Mouse (Mus musculus) CH12.LX (cell line): ENCODE measurements around the gene Klk6. TPM values are rescaled to one million over a fixed set of nuclear protein-coding genes. Genes with fewer than 3 reads are reported as not detected.

Source experiments
- DNase-seq: peaks from one replicate; pipeline ENCODE4 v3.0.0-alpha.2; 2013; ENCODE audit errors: extremely low read depth
- H3K27ac ChIP-seq: 2 replicates; pipeline ENCODE4 v1.5.1; 2012; ENCODE audit warnings: low read depth, mild to moderate bottlenecking, control low read depth, moderate library complexity; ENCODE audit not compliant: insufficient read depth
- H3K27me3 ChIP-seq: replicated peaks from 2 replicates; pipeline ENCODE3; 2012; ENCODE audit warnings: inconsistent platforms
- H3K36me3 ChIP-seq, 2 experiments: replicated peaks in 1 of 2; 2 replicates each; pipeline versions ENCODE3 to v1.6.1; 2012; ENCODE audit warnings: inconsistent platforms in 1 of 2, low read length in 1 of 2, mild to moderate bottlenecking in 1 of 2, mixed read lengths in 1 of 2, moderate library complexity in 1 of 2; ENCODE audit not compliant: control insufficient read depth in 1 of 2, insufficient read depth in 1 of 2
- H3K4me1 ChIP-seq, 2 experiments: 2 replicates each; pipeline ENCODE4 v1.6.1; 2012; ENCODE audit warnings: inconsistent platforms in 1 of 2, moderate library complexity in 1 of 2; ENCODE audit not compliant: insufficient read depth in 2 of 2, control insufficient read depth in 1 of 2
- H3K4me2 ChIP-seq: 2 replicates; pipeline ENCODE4 v1.6.1; 2012; ENCODE audit warnings: low read depth, mild to moderate bottlenecking, control low read depth; ENCODE audit not compliant: poor library complexity, insufficient read depth, severe bottlenecking
- H3K4me3 ChIP-seq, 3 experiments: fragments of 150-350 bp in 1 of 3; sonication (generic) in 1 of 3; replicated peaks in 1 of 3; 2 replicates each; pipeline versions ENCODE3 to v1.5.1; 2011 to 2012; ENCODE audit warnings: low read depth in 2 of 3, low read length in 2 of 3, mild to moderate bottlenecking in 2 of 3, moderate library complexity in 2 of 3, control low read depth in 1 of 3, improper control_type of control experiment in 1 of 3, inconsistent platforms in 1 of 3, mixed read lengths in 1 of 3; ENCODE audit not compliant: poor library complexity in 1 of 3
- H3K79me2 ChIP-seq: replicated peaks from 2 replicates; pipeline ENCODE4 v1.6.1; 2012; ENCODE audit warnings: mild to moderate bottlenecking, moderate library complexity; ENCODE audit not compliant: control insufficient read depth, poor library complexity, insufficient read depth, severe bottlenecking; ENCODE audit errors: extremely low read depth
- H3K9ac ChIP-seq: 2 replicates; pipeline ENCODE4 v1.6.1; 2012; ENCODE audit warnings: low read depth, mild to moderate bottlenecking, control low read depth, moderate library complexity; ENCODE audit not compliant: insufficient read depth
- H3K9me3 ChIP-seq: replicated peaks from 2 replicates; pipeline ENCODE3; 2012; ENCODE audit warnings: low read length, inconsistent platforms, mixed read lengths
- CHD1 ChIP-seq: IDR thresholded peaks from 2 replicates; pipeline ENCODE4 v1.6.1; 2012; ENCODE audit warnings: low read depth, low read length, improper control_type of control experiment, inconsistent platforms
- CHD2 ChIP-seq: IDR thresholded peaks from 2 replicates; pipeline ENCODE4 v1.6.1; 2011; ENCODE audit warnings: low read length, improper control_type of control experiment
- E2F4 ChIP-seq: IDR thresholded peaks from 2 replicates; pipeline ENCODE4 v1.6.1; 2011; ENCODE audit warnings: low read depth, low read length, improper control_type of control experiment; ENCODE audit not compliant: insufficient replicate concordance
- ELF1 ChIP-seq: IDR thresholded peaks from 2 replicates; pipeline ENCODE4 v1.6.1; 2014; ENCODE audit warnings: low read depth, mild to moderate bottlenecking, inconsistent platforms, low read length, improper control_type of control experiment
- ETS1 ChIP-seq: conservative IDR thresholded peaks from 2 replicates; pipeline ENCODE4 v1.6.1; 2012; ENCODE audit warnings: low read depth, mild to moderate bottlenecking, inconsistent platforms, low read length, improper control_type of control experiment, moderate library complexity
- GABPA ChIP-seq: IDR thresholded peaks from 2 replicates; pipeline ENCODE4 v1.6.1; 2012; ENCODE audit warnings: low read depth, low read length, improper control_type of control experiment, inconsistent platforms; ENCODE audit not compliant: insufficient replicate concordance
- HCFC1 ChIP-seq: IDR thresholded peaks from 2 replicates; pipeline ENCODE4 v1.6.1; 2012; ENCODE audit warnings: low read depth, mild to moderate bottlenecking, inconsistent platforms, low read length, improper control_type of control experiment
- IRF4 ChIP-seq: IDR thresholded peaks from 2 replicates; pipeline ENCODE4 v1.6.1; 2014; ENCODE audit warnings: low read depth, mild to moderate bottlenecking, inconsistent platforms, low read length, improper control_type of control experiment
- KAT2A ChIP-seq: IDR thresholded peaks from 2 replicates; pipeline ENCODE4 v1.6.1; 2012; ENCODE audit warnings: low read length, improper control_type of control experiment, inconsistent platforms; ENCODE audit not compliant: insufficient replicate concordance
- MAZ ChIP-seq: IDR thresholded peaks from 2 replicates; pipeline ENCODE4 v1.6.1; 2012; ENCODE audit warnings: low read depth, mild to moderate bottlenecking, inconsistent platforms, low read length, improper control_type of control experiment, moderate library complexity
- MEF2A ChIP-seq: IDR thresholded peaks from 2 replicates; pipeline ENCODE4 v1.6.1; 2014; ENCODE audit warnings: low read depth, mild to moderate bottlenecking, inconsistent platforms, low read length, improper control_type of control experiment, borderline replicate concordance
- NELFE ChIP-seq: IDR thresholded peaks from 2 replicates; pipeline ENCODE4 v1.6.1; 2011; ENCODE audit warnings: low read depth, low read length, improper control_type of control experiment
- NRF1 ChIP-seq: IDR thresholded peaks from 2 replicates; pipeline ENCODE4 v1.6.1; 2014; ENCODE audit warnings: low read depth, mild to moderate bottlenecking, inconsistent platforms, low read length, improper control_type of control experiment, moderate library complexity
- PAX5 ChIP-seq: IDR thresholded peaks from 2 replicates; pipeline ENCODE4 v1.6.1; 2012; ENCODE audit warnings: low read length, inconsistent platforms, mixed read lengths
- POLR2A ChIP-seq: IDR thresholded peaks from 2 replicates; pipeline ENCODE4 v1.6.1; 2011; ENCODE audit warnings: low read depth, mild to moderate bottlenecking, improper control_type of control experiment, low read length
- POLR2AphosphoS2 ChIP-seq: IDR thresholded peaks from 2 replicates; pipeline ENCODE4 v1.6.1; 2011; ENCODE audit warnings: low read depth, low read length, improper control_type of control experiment
- SMC3 ChIP-seq: IDR thresholded peaks from 2 replicates; pipeline ENCODE4 v1.6.1; 2011; ENCODE audit warnings: low read depth, low read length, improper control_type of control experiment
- TCF12 ChIP-seq: IDR thresholded peaks from 2 replicates; pipeline ENCODE4 v1.6.1; 2014; ENCODE audit warnings: low read depth, mild to moderate bottlenecking, inconsistent platforms, low read length, improper control_type of control experiment
- UBTF ChIP-seq: IDR thresholded peaks from 2 replicates; pipeline ENCODE4 v1.6.1; 2012; ENCODE audit warnings: low read depth, mild to moderate bottlenecking, inconsistent platforms, low read length, improper control_type of control experiment, moderate library complexity
- USF1 ChIP-seq: IDR thresholded peaks from 2 replicates; pipeline ENCODE4 v1.6.1; 2014; ENCODE audit warnings: low read depth, mild to moderate bottlenecking, inconsistent platforms, low read length, improper control_type of control experiment
- USF2 ChIP-seq: conservative IDR thresholded peaks from 2 replicates; pipeline ENCODE4 v1.6.1; 2011; ENCODE audit warnings: low read depth, low read length, improper control_type of control experiment
- ZC3H11A ChIP-seq: IDR thresholded peaks from 2 replicates; pipeline ENCODE4 v1.6.1; 2012; ENCODE audit warnings: low read depth, mild to moderate bottlenecking, inconsistent platforms, low read length, improper control_type of control experiment
- ZMIZ1 ChIP-seq: IDR thresholded peaks from 2 replicates; pipeline ENCODE4 v1.6.1; 2012; ENCODE audit warnings: low read depth, mild to moderate bottlenecking, inconsistent platforms, low read length, improper control_type of control experiment
- dilution Hi-C: fragments of 300-500 bp; cut with MboI; formaldehyde crosslinking; loops from 2 replicates; pipeline ENCODE4 v1.14.3; 2020; ENCODE audit warnings: low sequenced_read_pairs; ENCODE audit not compliant: extremely low pct_unique_long_range_greater_than_20kb, extremely low pct_ligation_motif_present
- in situ Hi-C: fragments of 300-500 bp; cut with MboI; formaldehyde crosslinking; loops from 3 replicates; pipeline ENCODE4 v1.14.3; 2019; ENCODE audit warnings: low sequenced_read_pairs, low pct_ligation_motif_present, low pct_unique_long_range_greater_than_20kb, mixed read lengths
- polyA plus RNA-seq: library from polyadenylated mRNA; unstranded; fragments of >175 nt; gene quantifications from 2 replicates; pipeline ENCODE4 v1.2.1, GENCODE M21; 2012; ENCODE audit warnings: low read depth; ENCODE audit not compliant: insufficient read length
- total RNA-seq, 2 experiments: library from RNA; depleted of rRNA; stranded (reverse); fragments of 300-350 nt in 1 of 2; fragments of >200 nt in 1 of 2; gene quantifications; 2 replicates each; pipeline ENCODE4 v1.2.3; 2012 to 2014

The Klk6 gene
- total and polyA plus RNA-seq, 3 experiments: not detected

GRCm38 (mm10) chr7:43841701-43842100 lies 17.4 kb downstream of the Klk6 start, which contains the start of gene Klk5:
Gene Klk5 (plus strand): TSS chr7:43841971.
- dilution Hi-C loops: no loop called here
- TF ChIP-seq ELF1 (no peak), GABPA (no peak), TCF12 (no peak), PAX5 (no peak), CHD2 (no peak), USF1 (no peak), HCFC1 (no peak), IRF4 (no peak), ETS1 (no peak), USF2 (no peak), SMC3 (no peak)
- no peak within 1 kb of the TSS for H3K27ac ChIP-seq
- no peaks in the 10 kb centered on the region for H3K4me1 ChIP-seq
- H3K4me3 ChIP-seq: no peak within 1 kb of the TSS
- no peaks in the 10 kb centered on the region for H3K79me2 ChIP-seq
- no peak within 1 kb of the TSS for H3K4me2 ChIP-seq
- H3K36me3 ChIP-seq: no peaks in the 10 kb centered on the region
- no peak within 1 kb of the TSS for H3K9ac ChIP-seq
- H3K9me3 ChIP-seq: no peaks in the 10 kb centered on the region
- DNase-seq: no peak
- peaks cover 67% of the 10 kb centered on the region for H3K27me3 ChIP-seq
- in situ Hi-C loops: no loop called here

DNA sequence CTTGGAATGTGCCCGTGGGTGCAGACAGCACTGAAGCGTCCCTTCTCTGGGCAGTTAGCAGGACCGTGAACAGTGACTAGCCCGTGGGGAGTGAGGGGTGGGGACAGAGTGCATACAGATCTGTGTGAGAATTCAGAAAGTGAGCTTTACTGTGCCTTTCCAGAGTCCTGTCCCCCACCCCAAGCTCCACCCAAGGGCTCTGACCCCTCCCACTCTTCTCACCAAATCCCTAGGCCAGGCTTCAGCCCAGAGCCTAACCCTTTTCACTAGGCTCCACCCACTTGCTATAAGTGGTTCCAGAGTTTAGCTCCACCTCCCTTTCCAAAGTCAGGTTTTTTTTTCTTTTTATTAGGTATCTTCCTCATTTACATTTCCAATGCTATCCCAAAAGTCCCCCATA lies 19.5 kb downstream of the Klk6 start:
- H3K4me3 ChIP-seq: no peak overlapping the region
- no peak overlapping the region for H3K9ac ChIP-seq
- no peaks in the 10 kb centered on the region for H3K4me1 ChIP-seq
- H3K36me3 ChIP-seq: no peaks in the 10 kb centered on the region
- dilution Hi-C loops: no loop called here
- in situ Hi-C loops: no loop called here
- H3K4me2 ChIP-seq: no peak overlapping the region
- H3K27ac ChIP-seq: no peak overlapping the region
- H3K9me3 ChIP-seq: no peaks in the 10 kb centered on the region
- DNase-seq: no peak
- H3K79me2 ChIP-seq: no peaks in the 10 kb centered on the region
- H3K27me3 ChIP-seq: peaks cover 79% of the 10 kb centered on the region
- TF ChIP-seq NELFE (no peak), PAX5 (no peak), UBTF (no peak)
- TF ChIP-seq, all 38 proteins: peak for 0

- Histone ChIP-seq H3K4me1 (no peaks in the 10 kb centered on the region), H3K9me3 (no peaks in the 10 kb centered on the region), H3K36me3 (no peaks in the 10 kb centered on the region), H3K79me2 (no peaks in the 10 kb centered on the region), H3K4me3 (no peak overlapping the region), H3K4me2 (no peak overlapping the region), H3K9ac (no peak overlapping the region), H3K27ac (no peak overlapping the region), H3K27me3 (peaks cover 52% of the 10 kb centered on the region)
- in situ Hi-C loops (no loop called here), dilution Hi-C loops (no loop called here)
- DNase-seq: no peak
- TF ChIP-seq NRF1 (no peak), SMC3 (no peak), POLR2A (no peak), E2F4 (no peak), CHD1 (no peak), POLR2AphosphoS2 (no peak), ZMIZ1 (no peak), MEF2A (no peak), MAZ (no peak), IRF4 (no peak), ZC3H11A (no peak), KAT2A (no peak), TCF12 (no peak)
Measured at GRCm38 (mm10) chr7:43851616-43852015, 27.3 kb downstream of the Klk6 start.
